Mouse (Mus musculus): ENCODE data around the gene Cercam.

- no peak for TF ChIP-seq CTCF (IDR thresholded peaks at IDR 0.05; ENCODE audit: low read depth, low read length)
- no peak for TF ChIP-seq POLR2A (IDR thresholded peaks at IDR 0.05; ENCODE audit: borderline replicate concordance, low read depth, low read length)
These were observed 19.0 kb upstream of the Cercam start for GRCm38 (mm10) chr2:29849841-29850480.
